Mouse (Mus musculus) cortical plate, adult 2 months (tissue): Measurements from ENCODE around the gene Rexo1.

ENCODE experiments used
- CTCF ChIP-seq: fragments of 200-500 bp; IDR thresholded peaks from 2 replicates; pipeline ENCODE4 v1.5.1; 2011; ENCODE audit warnings: mild to moderate bottlenecking, control low read depth, low read length; ENCODE audit not compliant: insufficient read depth; ENCODE audit errors: extremely low read depth
- POLR2A ChIP-seq: fragments of 200-500 bp; IDR thresholded peaks from 2 replicates; pipeline ENCODE4 v1.6.1; 2011; ENCODE audit warnings: mild to moderate bottlenecking, low read length, control low read depth; ENCODE audit not compliant: insufficient read depth; ENCODE audit errors: extremely low read depth

GRCm38 (mm10) chr10:80538180-80538579, 23.2 kb downstream of the Rexo1 start:
- TF ChIP-seq CTCF = no peak
- TF ChIP-seq POLR2A = no peak
